Mouse (Mus musculus) adrenal gland, adult (tissue): ENCODE data around the gene Tnfsf9.

ENCODE experiments used
- DNase-seq, 2 experiments: peaks; one replicate each; pipeline ENCODE4 v3.0.0; 2022 to 2023; ENCODE audit warnings: low spot score in 1 of 2; ENCODE audit not compliant: inconsistent age in 2 of 2

The Tnfsf9 gene

GRCm38 (mm10) chr17:57094222-57094621, 10.9 kb upstream of the Tnfsf9 start:
- DNase-seq = peak in 1 of 2 experiments; percentile 55

GRCm38 (mm10) chr17:57095855-57096622, 9.1 kb upstream of the Tnfsf9 start:
- peak; percentile 51 to 75 for DNase-seq

- DNase-seq = peak; percentile 83 to 94
These were observed 8.6 kb upstream of the Tnfsf9 start for GRCm38 (mm10) chr17:57096623-57096920.

- DNase-seq = no peak
These were observed 6.8 kb upstream of the Tnfsf9 start for GRCm38 (mm10) chr17:57098321-57098720.

- DNase-seq = no peak
These were observed 5.3 kb upstream of the Tnfsf9 start for GRCm38 (mm10) chr17:57099629-57100325.

GRCm38 (mm10) chr17:57102276-57102675, 2.8 kb upstream of the Tnfsf9 start:
- no peak for DNase-seq

- no peak for DNase-seq
These were observed 629 bp upstream of the Tnfsf9 start for GRCm38 (mm10) chr17:57104496-57104895.

- no peak for DNase-seq
These were observed 877 bp downstream of the Tnfsf9 start for GRCm38 (mm10) chr17:57106035-57106368.

GRCm38 (mm10) chr17:57107064-57107463, 1.9 kb downstream of the Tnfsf9 start:
- DNase-seq = no peak

- no peak for DNase-seq
These were observed 3.0 kb downstream of the Tnfsf9 start for GRCm38 (mm10) chr17:57108040-57108665.

- DNase-seq = peak in 1 of 2 experiments; percentile 50
These were observed 3.6 kb downstream of the Tnfsf9 start for GRCm38 (mm10) chr17:57108666-57109171.

GRCm38 (mm10) chr17:57110005-57110404, 4.9 kb downstream of the Tnfsf9 start:
- DNase-seq = no peak

- DNase-seq = peak in 1 of 2 experiments; percentile 58
These were observed 7.8 kb downstream of the Tnfsf9 start for GRCm38 (mm10) chr17:57112768-57113474.

- DNase-seq = no peak
These were observed 11.7 kb downstream of the Tnfsf9 start for GRCm38 (mm10) chr17:57116801-57117200.

- DNase-seq = peak in 1 of 2 experiments; percentile 38
These were observed 13.6 kb downstream of the Tnfsf9 start for GRCm38 (mm10) chr17:57118524-57119349.

- no peak for DNase-seq
These were observed 16.7 kb downstream of the Tnfsf9 start for GRCm38 (mm10) chr17:57121856-57122255.

- DNase-seq = no peak
These were observed 18.3 kb downstream of the Tnfsf9 start for GRCm38 (mm10) chr17:57123192-57124118.

- no peak for DNase-seq
These were observed 19.7 kb downstream of the Tnfsf9 start for GRCm38 (mm10) chr17:57124792-57125191.

- no peak for DNase-seq
These were observed 20.9 kb downstream of the Tnfsf9 start for GRCm38 (mm10) chr17:57125853-57126622.
